Mouse (Mus musculus) ovary, postnatal 10 days (tissue): ENCODE measurements around the gene Ttc36.

ENCODE experiments used
- DNase-seq: peaks from one replicate; pipeline ENCODE4 v3.0.0; 2022; ENCODE audit warnings: low spot score

Ttc36 gene

GRCm38 (mm10) chr9:44802808-44803450, at the start of gene Ttc36:
Gene Ttc36 (minus strand): TSS chr9:44803072.
- DNase-seq, result no peak

GRCm38 (mm10) chr9:44847446-44847845, 44.6 kb upstream of the Ttc36 start:
- DNase-seq, result no peak

- DNase-seq, result no peak
Measured at GRCm38 (mm10) chr9:44841241-44841640, 38.4 kb upstream of the Ttc36 start.

GRCm38 (mm10) chr9:44836439-44836838, 33.6 kb upstream of the Ttc36 start:
- peak; percentile 49 for DNase-seq

- DNase-seq, result no peak
Measured at GRCm38 (mm10) chr9:44832356-44832755, 29.5 kb upstream of the Ttc36 start.

GRCm38 (mm10) chr9:44830506-44830905, 27.6 kb upstream of the Ttc36 start:
- no peak for DNase-seq

GRCm38 (mm10) chr9:44828944-44829343, 26.1 kb upstream of the Ttc36 start:
- no peak for DNase-seq

GRCm38 (mm10) chr9:44826660-44827059, 23.8 kb upstream of the Ttc36 start:
- no peak for DNase-seq

GRCm38 (mm10) chr9:44819920-44820827, 17.3 kb upstream of the Ttc36 start:
- DNase-seq, result no peak

- DNase-seq, result no peak
Measured at GRCm38 (mm10) chr9:44817522-44817921, 14.7 kb upstream of the Ttc36 start.

- DNase-seq, result no peak
Measured at GRCm38 (mm10) chr9:44814179-44814578, 11.3 kb upstream of the Ttc36 start.

- no peak for DNase-seq
Measured at GRCm38 (mm10) chr9:44810316-44810715, 7.4 kb upstream of the Ttc36 start.

- DNase-seq, result no peak
Measured at GRCm38 (mm10) chr9:44807778-44808177, 4.9 kb upstream of the Ttc36 start.

- no peak for DNase-seq
Measured at GRCm38 (mm10) chr9:44807141-44807540, 4.3 kb upstream of the Ttc36 start.

GRCm38 (mm10) chr9:44805536-44805935, 2.7 kb upstream of the Ttc36 start:
- no peak for DNase-seq

GRCm38 (mm10) chr9:44804678-44805077, 1.8 kb upstream of the Ttc36 start:
- no peak for DNase-seq

- DNase-seq, result no peak
Measured at GRCm38 (mm10) chr9:44801669-44802068, 1.2 kb downstream of the Ttc36 start.

- no peak for DNase-seq
Measured at GRCm38 (mm10) chr9:44799958-44800324, 2.9 kb downstream of the Ttc36 start.

GRCm38 (mm10) chr9:44799102-44799957, 3.5 kb downstream of the Ttc36 start, which contains the start of gene Tmem25:
Gene Tmem25 (minus strand): TSS chr9:44799307.
- peak; percentile 57 for DNase-seq

- DNase-seq, result no peak
Measured at GRCm38 (mm10) chr9:44798298-44798697, 4.6 kb downstream of the Ttc36 start.

GRCm38 (mm10) chr9:44792842-44793241, 10.0 kb downstream of the Ttc36 start:
- DNase-seq, result no peak
